Mouse (Mus musculus): ENCODE data around the gene Dtd1.

The Dtd1 gene

DNA sequence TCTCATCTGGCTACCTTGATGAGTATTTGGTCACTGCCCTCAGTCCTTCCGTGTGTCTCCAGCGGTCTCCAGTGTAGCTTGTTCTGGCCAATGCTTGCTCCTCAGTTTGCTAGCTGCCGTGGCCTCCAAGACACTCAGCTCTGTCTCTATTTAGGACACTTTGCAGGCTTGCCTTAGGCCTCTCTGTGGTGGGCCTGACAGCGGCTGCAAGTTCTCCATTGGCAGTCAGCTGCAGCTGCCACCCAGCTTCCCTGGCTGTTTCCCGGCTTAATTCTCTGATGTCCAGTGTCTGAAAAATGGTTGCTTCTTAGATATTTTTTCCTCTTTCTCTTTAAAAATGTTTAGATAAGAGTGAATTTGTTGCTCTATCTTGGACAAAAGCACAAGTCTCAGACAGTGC is 116.6 kb downstream of the Dtd1 start:
- peak; percentile 46 to 82 for DNase-seq

- DNase-seq = no peak
Measured at GRCm38 (mm10) chr2:144718273-144718672, 118.6 kb downstream of the Dtd1 start.

GRCm38 (mm10) chr2:144719294-144719693 is 119.6 kb downstream of the Dtd1 start:
- peak in 1 of 2 experiments; percentile 25 for DNase-seq

DNA sequence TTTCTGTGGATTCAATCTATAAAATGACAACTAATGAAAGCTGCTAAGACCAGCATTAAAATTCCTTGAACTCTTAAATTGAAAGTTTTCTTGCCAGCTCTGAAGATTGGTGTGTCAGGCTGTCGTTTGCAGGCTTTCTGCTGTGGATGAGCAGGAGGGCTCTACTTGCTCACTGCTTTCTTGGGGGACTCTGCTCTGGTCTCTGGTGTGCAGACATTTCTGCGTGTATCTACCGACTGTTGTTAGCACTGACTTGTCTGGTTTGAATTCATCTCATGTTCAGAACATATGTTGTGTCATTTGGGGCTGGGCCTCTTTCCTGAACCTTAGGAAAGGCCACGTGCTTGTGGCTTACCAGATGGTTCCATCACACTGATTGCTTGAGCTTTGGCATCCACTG is 120.0 kb downstream of the Dtd1 start:
- DNase-seq = no peak

GRCm38 (mm10) chr2:144720407-144720959 is 120.8 kb downstream of the Dtd1 start:
- peak; percentile 36 to 61 for DNase-seq

DNA sequence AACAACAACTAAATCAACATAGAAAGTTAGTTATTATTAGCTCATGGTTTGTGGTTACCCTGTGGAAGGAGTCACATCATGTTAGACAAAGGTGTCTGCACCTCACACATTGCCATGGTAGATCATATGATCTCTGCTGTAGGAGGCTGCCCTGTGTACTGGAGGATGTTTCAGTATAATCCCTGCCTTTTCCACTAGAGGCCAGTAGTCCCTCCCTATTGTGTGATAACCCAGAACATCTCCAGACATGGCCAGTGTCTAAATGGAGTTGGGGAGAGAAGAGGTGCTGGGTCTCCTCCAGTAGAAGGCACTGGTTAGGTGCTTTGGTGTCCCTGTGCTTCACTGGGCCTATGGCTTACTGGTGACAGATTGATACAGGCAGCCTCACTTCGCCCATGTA is 125.0 kb downstream of the Dtd1 start:
- no peak for DNase-seq

DNA sequence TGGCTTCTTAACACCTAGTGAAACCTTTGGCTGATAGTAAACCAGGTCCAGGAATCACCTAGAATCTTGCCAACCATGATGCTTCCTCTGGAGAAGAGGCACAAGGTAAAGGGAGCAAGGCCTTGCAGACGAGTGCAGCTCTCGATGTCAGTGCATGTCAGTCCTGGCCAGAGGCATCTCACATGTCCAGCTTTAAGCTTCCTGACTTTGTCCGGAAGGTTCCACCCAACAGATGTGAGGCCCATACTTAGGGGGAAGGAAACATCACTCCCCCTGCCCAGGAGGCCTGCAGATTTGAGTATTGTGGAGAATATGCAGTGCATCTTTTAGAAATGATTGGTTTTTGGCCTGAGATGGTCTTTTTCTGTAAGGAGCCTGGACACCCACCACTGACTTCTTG is 127.4 kb downstream of the Dtd1 start:
- no peak for DNase-seq

GRCm38 (mm10) chr2:144729776-144730175 is 130.1 kb downstream of the Dtd1 start:
- no peak for DNase-seq

DNA sequence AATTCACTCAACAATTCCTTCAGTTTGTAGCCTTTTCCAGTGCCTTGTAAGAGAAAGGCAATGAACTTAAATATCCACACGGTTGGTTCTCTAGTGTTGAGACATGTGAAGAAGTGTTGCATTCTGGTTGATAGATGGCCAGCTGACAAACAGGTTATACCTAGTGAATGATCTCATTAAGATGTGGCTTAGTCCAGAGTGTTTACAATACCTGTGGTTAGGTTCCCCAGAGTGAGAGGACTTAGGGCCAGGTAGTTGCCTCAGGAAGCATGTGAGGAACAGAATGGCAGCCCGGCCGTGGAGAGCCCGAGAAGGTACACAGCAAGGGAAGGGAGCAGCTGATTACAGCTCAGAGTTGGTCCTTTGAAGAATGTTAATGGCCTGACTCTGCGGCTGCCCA is 138.5 kb downstream of the Dtd1 start:
- DNase-seq = no peak

DNA sequence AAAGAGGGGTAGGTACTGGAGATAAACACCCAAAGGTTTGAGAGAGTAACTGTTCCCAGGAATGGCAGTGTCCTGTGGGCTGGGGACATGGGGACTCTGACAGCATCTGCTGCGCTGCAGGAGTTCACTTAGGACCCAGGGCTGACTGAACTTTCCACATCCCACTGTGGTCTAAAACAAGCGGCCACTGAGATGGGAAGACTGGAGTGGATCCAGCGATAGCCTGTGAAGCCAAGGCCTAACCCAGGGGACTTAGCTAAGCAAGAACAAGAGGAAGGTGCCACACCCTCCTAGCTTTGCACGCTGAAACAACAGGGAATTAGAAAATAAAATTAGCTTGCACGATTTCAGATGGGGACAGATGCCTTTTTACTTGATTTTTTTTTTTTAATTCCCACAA is 138.9 kb downstream of the Dtd1 start:
- no peak for DNase-seq

DNA sequence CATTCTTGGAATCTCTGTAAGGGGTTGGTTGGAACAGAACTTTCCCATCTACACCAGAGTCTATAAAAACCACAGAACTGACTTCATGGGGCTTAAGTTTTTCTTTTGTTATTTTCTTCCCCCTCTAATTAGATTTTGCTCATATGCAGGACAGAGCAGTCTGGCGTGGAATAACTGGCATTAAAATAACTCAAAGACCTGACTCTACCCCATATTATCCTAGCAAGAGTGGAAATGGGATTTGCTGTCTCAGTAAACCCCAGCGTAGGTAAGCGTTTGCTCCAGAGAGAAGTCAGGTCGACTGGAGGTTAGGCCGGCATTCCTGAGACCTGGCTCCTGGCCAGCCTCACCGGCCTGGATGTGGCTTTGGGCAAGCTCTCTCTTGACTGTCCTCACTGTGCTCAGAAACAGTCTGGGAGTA is 140.9 kb downstream of the Dtd1 start:
- no peak for DNase-seq

GRCm38 (mm10) chr2:144741973-144742372 is 142.3 kb downstream of the Dtd1 start:
- no peak for DNase-seq

DNA sequence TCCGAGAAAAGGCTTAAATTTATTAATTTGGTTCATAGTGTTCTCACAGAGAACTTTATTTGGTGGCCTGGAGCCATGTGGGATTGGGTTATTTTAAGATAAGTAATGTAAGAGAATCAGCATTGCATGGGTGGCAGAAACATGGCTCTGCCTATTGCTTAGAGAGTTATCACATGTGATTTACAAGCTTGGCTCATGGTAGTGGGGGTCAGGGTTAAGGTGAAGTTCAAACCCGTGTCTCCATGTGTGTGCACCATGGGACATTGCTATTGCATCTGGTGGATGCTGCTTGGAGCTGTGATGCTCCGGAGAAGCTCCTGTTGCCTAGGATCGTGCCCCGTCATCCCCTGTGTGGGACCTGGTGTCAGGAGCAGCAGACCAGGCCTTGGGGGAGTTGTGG is 143.6 kb downstream of the Dtd1 start:
- no peak for DNase-seq

DNA sequence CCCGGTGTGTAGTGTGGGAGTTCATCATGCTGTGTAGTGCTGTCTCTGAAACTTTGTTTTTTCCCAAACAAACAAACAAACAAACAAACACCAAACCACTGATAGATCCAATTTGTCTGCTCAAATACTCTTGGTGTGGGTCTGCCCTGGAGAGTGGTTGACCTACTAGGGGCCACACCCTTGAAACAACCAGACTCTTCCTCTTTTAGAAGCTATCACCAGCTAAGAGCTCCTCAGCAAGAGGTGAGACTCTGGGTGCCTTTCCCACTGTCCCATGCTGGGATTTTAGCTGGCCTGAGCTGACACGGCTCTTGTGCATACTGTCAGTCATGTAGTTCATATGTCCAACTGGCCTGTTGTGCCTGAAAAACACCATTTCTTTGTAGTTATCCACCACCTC is 145.6 kb downstream of the Dtd1 start:
- no peak for DNase-seq

GRCm38 (mm10) chr2:144746046-144746783 is 146.5 kb downstream of the Dtd1 start:
- DNase-seq = no peak

DNA sequence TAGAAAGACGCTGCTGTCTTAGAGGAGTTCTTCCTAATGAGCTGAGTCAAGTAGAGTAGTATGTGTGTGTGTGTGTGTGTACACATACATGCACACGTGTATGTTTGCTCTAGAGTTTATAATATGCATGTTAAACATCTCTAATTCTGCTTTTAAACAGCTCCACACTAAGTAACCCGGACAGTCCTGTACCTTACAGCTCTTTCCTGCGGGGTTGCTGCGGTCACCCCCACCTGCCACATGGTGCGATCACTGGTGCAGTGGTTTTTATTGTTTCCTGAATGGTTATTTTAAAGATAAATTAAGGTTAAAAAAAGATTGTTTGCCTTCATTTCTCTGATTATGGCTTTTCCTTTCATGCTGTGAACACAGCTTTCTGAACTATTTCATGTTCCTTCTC is 153.9 kb downstream of the Dtd1 start:
- no peak for DNase-seq

DNA sequence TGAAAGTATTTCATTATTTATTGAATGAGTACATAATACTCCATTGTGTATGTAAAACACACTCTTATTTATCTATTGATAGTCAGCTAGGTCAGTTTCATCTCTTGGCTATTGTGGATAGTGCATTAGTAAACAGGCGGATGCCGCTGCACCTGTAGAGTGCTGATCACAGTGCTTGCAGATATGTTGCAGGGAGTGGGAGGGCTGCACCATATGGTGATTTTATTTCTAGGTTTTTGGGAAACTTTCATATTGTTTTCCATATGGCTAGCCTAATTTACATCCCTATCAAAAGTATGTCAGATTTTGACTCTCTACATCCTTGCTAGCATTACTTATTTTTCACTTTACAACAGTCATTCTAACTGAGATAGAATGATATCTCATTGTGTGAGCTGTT is 155.3 kb downstream of the Dtd1 start:
- DNase-seq = no peak

GRCm38 (mm10) chr2:144760666-144761065 is 161.0 kb downstream of the Dtd1 start:
- DNase-seq = no peak

DNA sequence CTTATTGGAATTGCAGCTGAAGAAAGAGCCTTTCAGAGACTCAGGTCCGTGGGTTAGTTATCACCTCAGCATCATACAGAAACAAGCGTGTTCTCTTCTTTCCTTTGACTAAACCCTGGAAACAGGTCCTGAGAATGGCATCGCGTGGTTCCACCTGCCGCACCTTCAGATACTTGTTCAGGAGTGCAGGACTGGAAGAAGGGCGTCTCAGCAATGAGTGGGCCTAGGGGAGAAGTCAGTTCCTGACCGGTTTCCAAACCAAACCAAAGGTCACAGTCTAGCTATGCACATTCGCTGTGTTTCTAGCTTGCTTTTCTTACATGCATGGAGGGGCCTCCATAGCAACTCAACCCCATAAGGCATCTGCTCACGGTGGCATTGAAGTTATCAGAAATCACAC is 164.0 kb downstream of the Dtd1 start:
- DNase-seq = no peak

DNA sequence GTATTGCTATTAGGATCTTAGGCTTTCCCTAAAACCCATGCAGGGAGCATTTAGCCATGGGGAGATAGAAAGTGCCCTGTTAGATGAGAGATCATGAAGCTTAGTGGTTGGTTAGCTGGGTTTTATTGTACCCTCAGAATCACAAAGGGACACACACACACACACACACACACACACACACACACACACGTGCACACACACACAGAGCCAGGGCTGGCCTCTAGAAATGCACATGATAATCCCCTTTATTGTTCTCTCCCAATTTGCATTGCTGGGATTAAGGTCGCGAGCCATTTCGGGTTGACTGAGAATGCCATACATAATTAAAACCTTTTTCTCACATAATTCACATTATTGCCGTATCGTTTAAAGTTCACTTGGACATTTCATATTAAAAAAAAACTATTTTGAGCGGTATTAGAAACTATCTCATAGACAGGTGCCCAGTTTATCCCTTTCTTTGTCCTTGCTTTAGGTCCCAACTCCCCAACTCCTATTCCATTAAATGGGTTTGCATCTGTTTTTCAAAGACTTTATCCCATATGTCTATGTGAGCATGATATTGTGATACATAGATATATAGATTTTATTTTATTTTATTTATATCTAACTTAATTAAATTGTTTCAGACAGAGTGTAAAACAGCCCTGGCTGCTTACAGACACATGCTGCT is 164.6 kb downstream of the Dtd1 start:
- no peak for DNase-seq

GRCm38 (mm10) chr2:144765219-144765618 is 165.5 kb downstream of the Dtd1 start:
- no peak for DNase-seq

DNA sequence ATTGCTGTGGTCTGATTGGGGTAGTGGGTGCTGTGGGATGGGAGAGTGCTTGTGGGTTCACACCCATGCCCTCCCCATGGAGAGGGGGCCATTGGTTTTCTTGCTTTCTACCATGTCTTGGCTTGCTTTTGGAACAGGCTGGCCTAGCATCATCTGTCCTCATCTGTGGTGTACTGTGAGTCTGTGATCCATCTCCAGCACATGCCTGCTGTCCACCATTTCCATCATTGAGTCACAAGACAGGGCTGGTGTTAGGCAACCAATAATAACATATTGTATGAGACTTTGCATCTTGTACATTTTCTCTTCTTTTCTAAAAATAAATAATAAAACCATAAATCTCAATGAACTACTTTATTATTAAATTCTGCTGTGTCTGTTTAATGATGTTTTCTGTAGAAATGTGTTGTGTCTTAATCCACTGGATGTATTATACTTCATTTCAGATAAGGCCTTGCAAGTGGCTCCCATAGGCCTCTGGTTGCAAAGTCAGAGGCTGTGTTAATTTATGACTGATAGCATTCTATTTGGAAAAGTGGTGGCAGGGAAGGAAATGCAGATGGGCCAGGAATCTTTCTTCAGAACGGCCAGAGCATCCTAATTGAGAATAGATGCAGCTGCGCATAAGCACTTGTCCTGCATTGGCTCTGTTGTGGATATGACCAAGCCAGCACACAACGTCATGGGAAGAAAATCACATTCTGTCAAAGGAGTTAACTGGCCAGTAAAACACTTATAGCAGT is 168.8 kb downstream of the Dtd1 start:
- peak; percentile 17 to 65 for DNase-seq

DNA sequence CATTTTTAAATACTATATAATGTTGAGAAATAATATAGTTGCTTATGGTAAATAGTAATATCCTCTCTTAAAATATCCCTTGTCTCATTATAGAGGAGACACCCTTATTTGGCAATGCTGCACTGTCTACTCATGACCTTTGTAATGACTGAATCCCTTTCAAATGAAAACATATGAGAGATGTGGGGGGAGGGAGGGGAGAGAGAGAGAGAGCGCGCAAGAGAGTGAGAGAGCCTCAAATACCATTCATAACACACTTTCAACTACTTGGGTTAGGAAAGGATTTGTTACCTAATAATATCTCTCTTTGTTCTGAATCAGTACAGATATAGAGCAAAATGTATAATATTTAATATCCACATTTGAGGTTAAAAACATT is 169.4 kb downstream of the Dtd1 start:
- DNase-seq = no peak

- DNase-seq = peak; percentile 12 to 58
Measured at GRCm38 (mm10) chr2:144769556-144769955, 169.9 kb downstream of the Dtd1 start.

Data from lung, postnatal 4 days (tissue).